Mouse (Mus musculus) heart, embryonic 13.5 days (tissue): Measurements from ENCODE around the gene Ppp1r37. TPM values are rescaled to one million over a fixed set of nuclear protein-coding genes. Genes with fewer than 3 reads are reported as not detected.
A peak's percentile ranks its signal among the peaks of the same experiment; 100 is the strongest.

Experiments
- ATAC-seq: fragments of 200-750 bp; cut with Nextera tagmentation; 2 replicates; pipeline ENCODE4 v1.8.0; 2017; ENCODE audit warnings: moderate TSS enrichment; ENCODE audit not compliant: insufficient number of reproducible peaks, low FRiP score, low TSS enrichment; ENCODE audit errors: extremely low read depth
- H3K27ac ChIP-seq: fragments of 300-500 bp; sonication (generic); replicated peaks from 2 replicates; pipeline ENCODE4 v1.5.1; 2015; ENCODE audit warnings: moderate library complexity, mild to moderate bottlenecking, inconsistent platforms
- H3K27me3 ChIP-seq: fragments of 300-500 bp; sonication (generic); replicated peaks from 2 replicates; pipeline ENCODE4 v1.6.1; 2015; ENCODE audit warnings: mild to moderate bottlenecking, inconsistent platforms
- H3K36me3 ChIP-seq: fragments of 300-500 bp; sonication (generic); 2 replicates; pipeline ENCODE4 v1.6.1; 2015; ENCODE audit warnings: mild to moderate bottlenecking, inconsistent platforms
- H3K4me1 ChIP-seq: fragments of 300-500 bp; sonication (generic); 2 replicates; pipeline ENCODE4 v1.6.1; 2015; ENCODE audit warnings: inconsistent platforms
- H3K4me2 ChIP-seq: fragments of 300-500 bp; sonication (generic); 2 replicates; pipeline ENCODE4 v1.6.1; 2015; ENCODE audit warnings: inconsistent platforms, mild to moderate bottlenecking, moderate library complexity
- H3K4me3 ChIP-seq: fragments of 300-500 bp; sonication (generic); 2 replicates; pipeline ENCODE4 v1.5.1; 2015; ENCODE audit warnings: moderate library complexity, mild to moderate bottlenecking, inconsistent platforms
- H3K9ac ChIP-seq: fragments of 300-500 bp; sonication (generic); 2 replicates; pipeline ENCODE4 v1.6.1; 2015; ENCODE audit warnings: inconsistent platforms, mild to moderate bottlenecking, moderate library complexity
- H3K9me3 ChIP-seq: fragments of 300-500 bp; sonication (generic); 2 replicates; pipeline ENCODE4 v1.6.1; 2016; ENCODE audit warnings: inconsistent platforms
- WGBS: fragments of 180-500 bp; shearing (Covaris S2); methylation state at CpG from one replicate; pipeline ENCODE4 v1.1.7; 2015; ENCODE audit warnings: mixed read lengths; 5-methylcytosine and 5-hydroxymethylcytosine counted together
- polyA plus RNA-seq: library from polyadenylated mRNA; unstranded; fragments of >200 nt; fragmentation: Nextera tagmentation; extraction: Ambion mirVana; gene quantifications from 2 replicates; pipeline ENCODE4 v1.2.1, GENCODE M21; 2015

Ppp1r37 gene
- polyA plus RNA-seq, 1 experiment from 2014 or later, result 17.2 TPM

DNA sequence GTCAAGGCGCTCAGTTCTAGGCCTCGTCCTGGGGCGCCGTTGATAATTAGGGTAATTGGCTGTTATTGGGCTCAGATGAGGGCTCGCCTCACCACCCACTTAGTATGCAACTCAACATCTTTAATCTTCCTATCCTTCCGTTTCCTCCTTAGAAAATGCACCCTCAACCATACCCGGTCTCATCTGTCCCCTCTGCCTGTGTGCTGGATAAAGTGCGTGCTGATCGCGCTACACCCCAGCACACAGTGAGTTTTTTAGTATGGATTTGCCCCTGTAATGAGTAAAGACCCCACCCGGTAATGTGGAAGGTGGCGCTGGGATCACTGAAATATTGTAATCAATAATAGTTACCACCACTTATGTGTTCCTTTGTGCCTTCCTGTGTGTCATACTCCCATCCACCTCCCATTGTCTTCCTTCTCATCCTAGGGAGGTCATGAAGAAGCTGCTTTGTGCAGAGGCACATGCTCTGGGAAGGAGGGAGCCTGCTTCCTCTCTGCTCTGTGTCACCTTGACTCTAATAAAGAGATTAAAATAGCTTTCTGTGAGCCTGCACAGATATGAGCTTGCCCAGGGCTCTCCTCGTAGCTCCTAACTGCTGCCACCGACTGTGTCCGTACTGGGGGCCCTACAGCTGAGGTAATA is 53.8 kb downstream of the Ppp1r37 start:
- H3K4me2 ChIP-seq, result peak overlapping the region; percentile 88
- no peaks in the 10 kb centered on the region for H3K9me3 ChIP-seq
- peak overlapping the region; percentile 90 for H3K9ac ChIP-seq
- no peak for ATAC-seq
- no peaks in the 10 kb centered on the region for H3K27me3 ChIP-seq
- peaks cover 26% of the 10 kb centered on the region for H3K4me1 ChIP-seq
- peak overlapping the region; percentile 79 for H3K4me3 ChIP-seq
- H3K36me3 ChIP-seq, result no peaks in the 10 kb centered on the region
- H3K27ac ChIP-seq, result peak overlapping the region; percentile 83
- WGBS, result 3% methylated on average over 15 of the region's 15 CpGs

DNA sequence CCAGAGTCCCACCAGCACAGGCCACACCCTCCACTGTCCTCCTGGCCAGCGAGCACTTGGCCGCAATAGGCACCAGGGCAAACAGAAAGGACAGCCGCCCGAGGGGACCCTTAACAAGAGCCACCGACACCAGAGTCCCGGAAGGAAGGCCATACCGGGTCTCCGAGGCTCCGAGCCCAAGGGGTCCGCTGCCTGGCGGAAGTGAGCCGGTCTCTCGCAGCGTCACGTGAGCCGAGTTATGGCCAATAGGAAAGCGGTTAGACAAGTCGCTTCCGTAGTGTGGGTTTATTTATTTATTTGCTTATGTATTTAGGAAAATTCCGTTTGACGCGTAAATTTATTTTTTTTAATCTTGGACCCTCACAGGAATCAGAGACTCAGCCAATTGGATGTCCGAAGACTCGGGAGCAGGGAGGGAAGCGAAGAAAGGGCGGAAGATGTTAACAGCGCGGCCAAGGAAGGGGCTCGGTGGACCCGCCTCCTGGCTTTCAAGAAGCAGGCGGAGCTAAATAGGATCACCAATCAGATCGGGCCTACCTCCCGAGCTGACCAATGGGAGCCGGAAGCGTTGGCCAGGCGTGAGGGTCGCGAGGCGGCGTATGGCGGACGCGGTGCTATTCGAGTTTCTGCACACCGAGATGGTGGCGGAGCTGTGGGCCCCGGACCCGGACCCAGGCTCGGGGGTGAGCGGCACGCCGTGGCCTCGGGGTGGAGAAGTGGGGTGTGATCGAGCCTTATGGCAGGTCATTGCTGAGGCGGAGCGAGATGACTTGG is 54.5 kb downstream of the Ppp1r37 start, which contains the start of the genes Bloc1s3 and Trappc6a:
Gene Bloc1s3 (minus strand): TSS at position 218 of the 774 bp plus-strand sequence.
Gene Trappc6a (plus strand): TSS at position 246 of the 774 bp plus-strand sequence.
- H3K9me3 ChIP-seq, result no peaks in the 10 kb centered on the region
- H3K36me3 ChIP-seq, result no peaks in the 10 kb centered on the region
- no peaks in the 10 kb centered on the region for H3K27me3 ChIP-seq
- H3K9ac ChIP-seq, result peak within 1 kb of the TSS; percentile 90
- peak; percentile 85 for ATAC-seq
- H3K4me1 ChIP-seq, result peaks cover 26% of the 10 kb centered on the region
- WGBS, result under 1% methylated on average over 56 of the region's 56 CpGs
- H3K4me3 ChIP-seq, result peak within 1 kb of the TSS; percentile 79
- peak within 1 kb of the TSS; percentile 83 for H3K27ac ChIP-seq
- H3K4me2 ChIP-seq, result peak within 1 kb of the TSS; percentile 88

DNA sequence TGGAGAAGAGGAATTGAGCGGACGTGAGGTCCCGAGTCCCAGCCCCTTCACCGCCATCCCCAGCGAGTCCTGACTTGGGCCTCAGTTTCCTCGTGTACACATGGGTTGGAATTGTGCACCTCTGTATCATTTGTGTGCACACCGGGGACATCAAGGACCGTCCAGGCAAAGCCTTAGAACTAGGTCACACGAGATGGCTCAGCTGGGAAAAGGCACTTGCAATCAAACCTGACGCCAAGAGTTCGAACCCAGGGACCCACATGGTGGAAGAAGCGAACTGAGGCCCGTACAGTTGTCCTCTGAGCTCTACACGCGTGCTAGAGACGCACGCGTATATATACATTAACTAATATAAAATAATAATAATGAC is 55.3 kb downstream of the Ppp1r37 start:
- H3K4me3 ChIP-seq, result peak overlapping the region; percentile 79
- peak overlapping the region; percentile 83; the same call in 1 of the 2 replicates for H3K27ac ChIP-seq
- WGBS, result 5% methylated on average over 18 of the region's 18 CpGs
- H3K9ac ChIP-seq, result peak overlapping the region; percentile 90
- no peaks in the 10 kb centered on the region for H3K9me3 ChIP-seq
- H3K36me3 ChIP-seq, result no peaks in the 10 kb centered on the region
- H3K27me3 ChIP-seq, result no peaks in the 10 kb centered on the region
- ATAC-seq, result no peak
- peak overlapping the region; percentile 88 for H3K4me2 ChIP-seq
- peaks cover 26% of the 10 kb centered on the region for H3K4me1 ChIP-seq

DNA sequence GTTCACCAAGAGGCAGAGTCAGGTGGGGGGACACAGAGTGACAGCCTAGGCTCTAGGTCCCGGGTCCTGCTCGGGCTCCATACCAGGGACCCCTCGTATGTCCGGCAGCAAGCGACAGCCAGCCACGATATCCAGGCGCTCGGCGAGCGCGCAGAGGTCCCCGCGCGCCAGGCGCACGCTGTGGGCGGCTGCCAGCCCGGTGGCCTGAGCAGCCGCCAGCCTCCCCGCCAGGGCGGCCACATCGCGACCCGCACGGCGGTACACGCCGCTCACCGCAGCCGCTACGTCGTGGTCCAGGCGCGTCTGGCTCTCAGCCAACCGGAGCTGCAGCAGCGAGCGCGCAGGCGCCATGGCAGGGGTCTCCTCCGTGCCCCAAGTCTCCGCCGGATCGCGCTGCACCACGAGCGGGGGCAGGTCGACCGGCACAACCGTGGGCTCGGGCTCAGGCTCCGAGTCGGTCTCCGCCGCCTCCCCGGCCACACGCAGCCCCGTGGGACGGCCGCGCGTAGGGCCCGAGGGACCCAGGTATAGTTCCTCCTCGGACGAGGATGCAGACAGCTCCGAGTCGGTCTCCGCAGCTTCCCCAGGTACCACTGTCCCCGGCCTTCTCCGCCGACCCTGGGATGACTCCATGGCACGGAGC is 55.8 kb downstream of the Ppp1r37 start:
- Histone ChIP-seq H3K27ac (no peak overlapping the region; the same call in 1 of the 2 replicates), H3K4me2 (peak overlapping the region; percentile 88), H3K9ac (peak overlapping the region; percentile 90), H3K36me3 (no peaks in the 10 kb centered on the region), H3K27me3 (no peaks in the 10 kb centered on the region), H3K9me3 (no peaks in the 10 kb centered on the region), H3K4me3 (peak overlapping the region; percentile 79), H3K4me1 (peaks cover 26% of the 10 kb centered on the region)
- whole genome bisulfite sequencing, result under 1% methylated on average over 71 of the region's 71 CpGs
- no peak; the same call in 1 of the 2 replicates for ATAC-seq

DNA sequence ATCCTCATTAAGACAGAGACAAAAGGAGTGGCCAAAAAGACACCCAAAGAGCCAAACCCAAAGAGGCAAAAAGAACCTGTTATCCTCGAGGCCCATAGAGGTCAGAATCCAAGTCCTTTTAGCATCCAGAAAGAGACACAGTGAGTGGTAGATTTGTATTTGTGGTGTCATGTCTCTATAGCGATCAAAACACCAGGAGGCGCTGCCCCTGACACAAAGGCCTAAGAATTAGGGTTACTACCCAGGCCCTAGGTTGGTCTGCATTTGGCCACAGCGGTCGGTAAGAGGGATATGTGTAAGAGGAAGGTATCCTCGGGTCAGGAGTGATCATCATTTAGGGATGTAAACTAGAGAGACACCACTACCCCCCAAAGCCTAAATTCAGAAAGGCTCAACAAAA is 56.5 kb downstream of the Ppp1r37 start:
- Histone ChIP-seq H3K27ac (no peak overlapping the region), H3K9ac (no peak overlapping the region), H3K27me3 (no peaks in the 10 kb centered on the region), H3K36me3 (no peaks in the 10 kb centered on the region), H3K4me3 (peak overlapping the region; percentile 79), H3K4me1 (peaks cover 26% of the 10 kb centered on the region), H3K9me3 (no peaks in the 10 kb centered on the region), H3K4me2 (peak overlapping the region; percentile 88)
- no peak for ATAC-seq
- WGBS, result 35% methylated on average over 6 of the region's 6 CpGs

DNA sequence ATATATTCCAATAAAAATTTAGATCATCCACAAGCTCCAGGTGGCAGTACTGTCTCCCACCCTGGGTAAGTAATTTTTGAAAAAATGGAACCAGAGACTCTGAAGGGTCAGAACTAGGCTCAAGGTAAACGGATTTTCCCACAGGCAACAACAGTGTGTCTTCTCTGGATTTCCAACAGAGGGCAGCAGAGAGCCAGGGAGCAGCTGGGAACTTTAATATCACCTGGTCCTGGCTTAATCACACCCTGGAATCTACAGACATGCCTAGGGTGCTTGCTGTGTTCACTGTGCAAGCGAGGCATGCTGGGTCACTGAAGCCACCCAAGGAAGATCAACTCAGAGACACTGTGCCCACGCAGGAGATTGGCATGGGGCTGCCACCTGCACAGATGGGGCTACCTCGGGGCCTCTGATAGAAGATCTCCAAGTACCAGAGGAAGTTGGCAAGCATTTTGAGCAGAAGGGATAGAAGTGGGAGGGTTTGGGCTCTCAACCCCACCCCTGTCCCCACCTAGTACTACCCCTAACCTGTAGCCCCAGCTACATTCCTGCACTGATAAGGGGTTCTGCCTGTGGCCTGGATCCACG is 59.3 kb downstream of the Ppp1r37 start:
- Histone ChIP-seq H3K9me3 (no peaks in the 10 kb centered on the region), H3K4me2 (no peak overlapping the region), H3K9ac (no peak overlapping the region), H3K36me3 (no peaks in the 10 kb centered on the region), H3K27me3 (no peaks in the 10 kb centered on the region), H3K4me3 (no peak overlapping the region), H3K27ac (no peak overlapping the region), H3K4me1 (peaks cover 16% of the 10 kb centered on the region)
- no peak for ATAC-seq
- WGBS, result 28% methylated on average over 5 of the region's 5 CpGs

DNA sequence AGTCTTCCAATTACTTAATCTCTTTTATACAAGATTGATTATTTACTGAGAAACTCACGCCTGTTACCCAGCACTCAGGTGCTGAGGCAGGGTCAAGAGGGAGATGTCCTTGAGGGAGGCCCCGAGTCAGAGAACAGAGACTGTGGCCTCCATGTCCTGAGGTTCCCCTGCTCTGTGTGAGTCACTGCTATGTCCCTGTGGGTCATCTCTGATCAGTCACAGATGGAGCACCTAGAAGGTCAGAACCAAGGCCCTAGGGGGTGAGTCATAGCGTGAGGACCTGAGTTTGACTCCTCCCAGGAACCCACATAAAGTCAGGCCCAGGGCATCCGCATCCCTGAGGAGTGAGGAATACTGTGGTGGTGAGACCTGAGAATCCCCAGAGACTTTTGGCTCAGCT is 61.2 kb downstream of the Ppp1r37 start:
- no peak overlapping the region for H3K4me3 ChIP-seq
- no peak overlapping the region for H3K27ac ChIP-seq
- H3K9ac ChIP-seq, result no peak overlapping the region
- H3K4me2 ChIP-seq, result no peak overlapping the region
- ATAC-seq, result no peak
- no peaks in the 10 kb centered on the region for H3K36me3 ChIP-seq
- H3K4me1 ChIP-seq, result peaks cover 4% of the 10 kb centered on the region
- no peaks in the 10 kb centered on the region for H3K27me3 ChIP-seq
- WGBS, result 68% methylated on average over 4 of the region's 4 CpGs
- no peaks in the 10 kb centered on the region for H3K9me3 ChIP-seq

DNA sequence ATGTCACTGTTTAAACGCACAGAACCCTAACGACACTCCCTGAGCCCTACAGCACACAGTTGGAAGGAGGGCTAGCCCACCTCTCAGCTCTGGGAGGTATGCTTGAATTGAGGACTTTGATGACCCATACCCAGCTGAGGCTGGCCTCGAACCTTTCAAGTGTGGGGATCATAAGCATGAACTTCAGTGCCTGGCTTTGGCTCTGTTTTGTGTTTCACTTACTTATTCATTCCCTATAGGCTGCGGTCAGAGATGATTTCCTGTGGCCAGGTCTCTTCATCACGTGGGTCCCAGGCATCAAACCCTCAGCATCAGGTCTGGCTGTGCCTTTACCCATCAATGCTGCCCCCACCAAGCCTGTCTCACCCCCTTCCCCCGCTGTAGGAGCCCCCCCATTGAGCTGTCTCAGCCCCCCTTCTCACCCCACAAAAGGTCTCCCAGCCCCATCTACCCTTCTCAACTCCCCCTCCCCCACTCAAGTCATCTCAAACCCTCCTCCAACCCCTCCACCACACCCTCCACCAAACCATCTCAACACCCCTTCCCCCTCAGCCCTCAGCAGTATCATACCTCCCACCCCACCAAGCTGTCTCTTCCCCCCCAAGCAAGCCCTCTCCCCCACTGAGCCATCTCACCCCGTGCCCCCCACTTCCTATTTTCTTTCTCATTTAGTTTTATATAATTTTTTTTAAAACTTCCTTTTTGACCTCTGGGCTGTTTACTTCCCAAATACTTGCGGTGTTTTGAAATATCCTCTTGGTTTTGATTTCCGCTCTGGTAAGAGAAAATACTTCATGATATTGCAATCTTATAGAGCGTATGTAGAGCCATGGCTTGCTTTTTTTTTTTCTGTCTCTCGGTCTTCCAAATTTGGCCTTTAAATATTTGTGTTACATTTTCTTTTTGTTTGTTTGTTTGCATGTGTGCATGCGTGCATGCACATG is 62.2 kb downstream of the Ppp1r37 start:
- no peaks in the 10 kb centered on the region for H3K9me3 ChIP-seq
- no peaks in the 10 kb centered on the region for H3K4me1 ChIP-seq
- no peaks in the 10 kb centered on the region for H3K27me3 ChIP-seq
- no peaks in the 10 kb centered on the region for H3K36me3 ChIP-seq
- WGBS, result 64% methylated on average over 12 of the region's 12 CpGs
- no peak overlapping the region for H3K9ac ChIP-seq
- H3K4me3 ChIP-seq, result no peak overlapping the region
- ATAC-seq, result no peak
- no peak overlapping the region for H3K27ac ChIP-seq
- H3K4me2 ChIP-seq, result no peak overlapping the region

DNA sequence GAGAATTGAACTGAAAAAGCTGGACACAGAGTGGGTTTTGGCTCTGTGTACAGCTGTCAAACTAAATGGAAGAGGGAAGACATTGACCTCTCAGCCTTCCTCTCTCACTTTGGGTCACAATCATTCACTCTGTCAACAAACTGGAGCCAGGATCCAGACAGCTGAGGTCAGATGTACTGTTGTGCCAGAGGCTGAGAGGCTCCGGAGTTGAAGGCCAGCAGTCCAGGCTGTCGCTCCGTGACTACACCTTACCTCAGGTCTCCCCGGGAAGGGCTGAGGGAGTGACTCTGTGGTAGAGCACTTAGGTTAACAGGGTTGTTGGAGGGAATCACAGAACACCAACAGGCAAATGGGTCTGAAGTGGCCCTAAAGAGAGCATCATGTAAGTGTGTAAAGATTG is 64.5 kb downstream of the Ppp1r37 start:
- no peak overlapping the region for H3K4me3 ChIP-seq
- H3K27ac ChIP-seq, result no peak overlapping the region
- 65% methylated on average over 4 of the region's 4 CpGs for WGBS
- H3K9ac ChIP-seq, result no peak overlapping the region
- H3K27me3 ChIP-seq, result 0 out of 2 replicates have a peak, but pooled peaks cover 2% of the 10 kb centered on the region
- H3K4me1 ChIP-seq, result peaks cover 6% of the 10 kb centered on the region; the same call in 1 of the 2 replicates
- H3K36me3 ChIP-seq, result no peaks in the 10 kb centered on the region
- no peak for ATAC-seq
- no peaks in the 10 kb centered on the region for H3K9me3 ChIP-seq
- H3K4me2 ChIP-seq, result no peak overlapping the region

DNA sequence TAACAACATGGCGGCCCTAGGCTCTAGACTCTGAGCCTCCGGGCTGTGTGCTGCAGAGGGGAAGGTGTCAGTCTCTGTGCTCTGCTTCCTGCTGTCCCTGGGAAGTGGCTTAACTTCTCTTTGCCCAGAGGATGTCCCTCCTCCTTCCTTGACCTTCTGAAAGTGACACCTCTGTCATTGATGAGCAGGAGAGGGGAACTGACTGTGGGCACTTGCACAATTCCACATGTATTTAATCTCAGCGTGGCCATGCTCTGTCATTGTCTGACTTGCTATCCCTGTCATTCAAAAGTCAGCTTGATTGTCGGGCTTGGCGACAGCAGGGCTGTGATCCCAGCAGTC is 66.7 kb downstream of the Ppp1r37 start:
- Histone ChIP-seq H3K27me3 (peaks cover 20% of the 10 kb centered on the region), H3K4me3 (no peak overlapping the region), H3K9ac (no peak overlapping the region), H3K4me2 (no peak overlapping the region), H3K9me3 (no peaks in the 10 kb centered on the region), H3K4me1 (peaks cover 18% of the 10 kb centered on the region), H3K27ac (no peak overlapping the region), H3K36me3 (no peaks in the 10 kb centered on the region)
- no peak for ATAC-seq
- WGBS, result 73% methylated on average over 5 of the region's 5 CpGs
